Mouse (Mus musculus) left cerebral cortex, adult 6 months (tissue): Measurements from ENCODE around the gene Olfr901. TPM values are rescaled to one million over a fixed set of nuclear protein-coding genes. Genes with fewer than 3 reads are reported as not detected.

Source experiments
- long read RNA-seq, 2 experiments: library from polyadenylated mRNA; unstranded; transcript quantifications; one replicate each; pipeline ENCODE4 v2.0.0; 2019 to 2020
- polyA plus RNA-seq: library from polyadenylated mRNA; unstranded; fragments of <200 nt; fragmentation: Nextera tagmentation; gene quantifications from 2 replicates; pipeline ENCODE4 v1.2.3, GENCODE M21; 2021

Olfr901 gene
- not detected in 2 replicates for polyA plus RNA-seq
- long read RNA-seq, experiment 1 = 0 reads
- long read RNA-seq, experiment 2 = 0 reads

DNA sequence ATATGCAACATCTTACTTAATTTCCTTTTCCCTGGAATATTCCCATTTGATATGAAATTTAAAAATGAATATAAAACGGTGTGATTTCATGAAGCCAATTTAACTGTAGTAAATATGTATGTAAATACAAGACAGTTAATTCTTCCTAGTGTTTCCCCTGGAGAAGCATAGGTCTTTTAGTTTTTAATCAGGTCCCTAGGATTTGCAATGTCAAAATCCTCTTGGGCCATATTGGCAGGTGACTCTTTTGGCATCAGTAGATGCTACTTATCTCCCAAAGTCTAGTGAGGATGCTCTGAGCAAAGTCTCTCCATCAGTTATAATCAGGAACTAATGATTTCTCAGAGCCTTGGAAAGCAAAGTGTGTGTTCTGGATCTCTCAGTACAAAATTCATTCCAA, at the start of gene Olfr901:
Gene Olfr901 (plus strand): TSS at position 301 of the 400 bp plus-strand sequence.

DNA sequence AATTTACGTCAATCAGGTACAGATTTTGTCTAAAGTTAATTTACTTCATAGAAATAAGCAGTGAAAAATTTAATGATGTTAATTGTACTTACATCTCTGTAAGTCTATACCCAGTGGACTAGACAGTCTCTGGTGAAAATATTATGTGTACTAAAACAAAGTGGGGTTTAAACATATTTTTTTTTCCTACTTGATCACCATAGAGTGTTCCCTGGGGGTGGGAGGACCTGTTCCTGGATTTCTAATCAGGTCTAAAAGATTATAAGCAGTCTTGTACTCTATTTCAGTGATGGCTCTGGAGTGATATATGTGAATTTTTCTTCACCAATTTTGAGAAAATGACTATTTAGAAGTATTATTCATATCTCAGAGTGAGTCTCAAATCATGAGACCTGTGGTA, 27.9 kb upstream of the Olfr901 start, which contains the start of gene Olfr147:
Gene Olfr147 (plus strand): TSS at position 301 of the 400 bp plus-strand sequence.

GRCm38 (mm10) chr9:38447352-38447751, 18.1 kb downstream of the Olfr901 start, which contains the start of gene Olfr902:
Olfr902 (plus strand) TSS chr9:38447652.

DNA sequence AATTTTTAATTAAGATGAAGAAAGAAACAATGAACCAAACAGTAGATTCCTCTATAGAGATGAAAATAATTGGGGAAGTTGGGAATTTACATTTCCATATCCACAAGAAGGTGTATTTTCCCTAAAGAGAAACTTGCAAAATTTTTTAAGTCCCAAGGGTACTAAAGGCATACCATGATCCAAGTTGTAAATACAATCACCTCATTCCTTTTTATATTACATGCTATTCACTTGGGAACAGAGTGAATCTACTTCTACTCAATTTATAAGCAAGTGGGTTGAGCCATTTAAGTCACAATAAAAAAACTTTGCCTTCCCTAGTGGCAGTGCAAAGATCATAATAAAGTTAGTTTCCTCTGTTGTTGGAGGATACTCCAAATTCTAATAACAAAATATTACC, 33.6 kb downstream of the Olfr901 start, which contains the start of gene Olfr904:
Gene Olfr904 (plus strand): TSS at position 301 of the 400 bp plus-strand sequence.

GRCm38 (mm10) chr9:38470807-38471206, 41.6 kb downstream of the Olfr901 start, which contains the start of gene Olfr905:
Olfr905 (plus strand) TSS chr9:38471107.

Other genes with a start within 250 kb of the Olfr901 start
- gene Olfr891, start 248.6 kb upstream of the Olfr901 start, polyA plus RNA-seq = not detected in 2 replicates
- gene Olfr893, start 221.1 kb upstream of the Olfr901 start, polyA plus RNA-seq = not detected in 2 replicates
- gene Olfr894, start 211.4 kb upstream of the Olfr901 start, polyA plus RNA-seq = not detected in 2 replicates
- not detected in 2 replicates for gene Olfr143, start 176.7 kb upstream of the Olfr901 start, polyA plus RNA-seq
- gene Olfr895, start 161.6 kb upstream of the Olfr901 start, polyA plus RNA-seq = not detected in 2 replicates
- not detected in 2 replicates for gene Olfr896-ps1, start 138.3 kb upstream of the Olfr901 start, polyA plus RNA-seq
- gene Olfr25, start 100.4 kb upstream of the Olfr901 start, polyA plus RNA-seq = not detected in 2 replicates
- gene Olfr898, start 81.0 kb upstream of the Olfr901 start, polyA plus RNA-seq = not detected in 2 replicates
- gene Olfr250, start 62.6 kb upstream of the Olfr901 start, polyA plus RNA-seq = not detected in 2 replicates
- gene Olfr251, start 52.4 kb upstream of the Olfr901 start, polyA plus RNA-seq = not detected in 2 replicates
- gene Olfr147, start 27.8 kb upstream of the Olfr901 start, polyA plus RNA-seq = not detected in 2 replicates
- gene Olfr902, start 18.2 kb downstream of the Olfr901 start, polyA plus RNA-seq = not detected in 2 replicates
- gene Olfr904, start 33.7 kb downstream of the Olfr901 start, polyA plus RNA-seq = not detected in 2 replicates
- gene Olfr905, start 41.7 kb downstream of the Olfr901 start, polyA plus RNA-seq = not detected in 2 replicates
- not detected in 2 replicates for gene Olfr906, start 57.6 kb downstream of the Olfr901 start, polyA plus RNA-seq
- not detected in 2 replicates for gene Olfr907, start 66.3 kb downstream of the Olfr901 start, polyA plus RNA-seq
- gene Olfr911-ps1, start 92.1 kb downstream of the Olfr901 start, polyA plus RNA-seq = not detected in 2 replicates
- not detected in 2 replicates for gene Olfr910, start 108.4 kb downstream of the Olfr901 start, polyA plus RNA-seq
- not detected in 2 replicates for gene Olfr912, start 150.7 kb downstream of the Olfr901 start, polyA plus RNA-seq
- not detected in 2 replicates for gene Olfr913, start 163.3 kb downstream of the Olfr901 start, polyA plus RNA-seq
- not detected in 2 replicates for gene Olfr914, start 175.6 kb downstream of the Olfr901 start, polyA plus RNA-seq
- not detected in 2 replicates for gene Olfr916, start 230.4 kb downstream of the Olfr901 start, polyA plus RNA-seq
- gene Olfr917, start 236.4 kb downstream of the Olfr901 start, polyA plus RNA-seq = not detected in 2 replicates
- not detected in 2 replicates for gene Olfr918, start 245.1 kb downstream of the Olfr901 start, polyA plus RNA-seq